Mouse (Mus musculus) large intestine, adult 2 months (tissue): Measurements from ENCODE around the gene Kcnj10. TPM values are rescaled to one million over a fixed set of nuclear protein-coding genes. Genes with fewer than 3 reads are reported as not detected.

Experiments
- DNase-seq: peaks from one replicate; pipeline ENCODE4 v3.0.0-alpha.2; 2012; ENCODE audit warnings: low read depth, low spot score
- WGBS: fragments of 180-500 bp; shearing (Covaris S2); methylation state at CpG from one replicate; pipeline ENCODE4 v1.1.7; 2018; 5-methylcytosine and 5-hydroxymethylcytosine counted together
- polyA plus RNA-seq: library from polyadenylated mRNA; depleted of rRNA; stranded (reverse); fragments of >200 nt; gene quantifications from 2 replicates; pipeline ENCODE4 v1.2.3, GENCODE M21; 2012

Gene Kcnj10
- polyA plus RNA-seq, 1 experiment = 0.86 TPM

- WGBS = under 1% methylated on average over 23 of the region's 23 CpGs
- peak; percentile 91 for DNase-seq
Observed at GRCm38 (mm10) chr1:172311248-172311906, 29.6 kb upstream of the Kcnj10 start.

GRCm38 (mm10) chr1:172311921-172312767, 28.9 kb upstream of the Kcnj10 start:
- DNase-seq = peak; percentile 65
- under 1% methylated on average over 51 of the region's 55 CpGs for WGBS

DNA sequence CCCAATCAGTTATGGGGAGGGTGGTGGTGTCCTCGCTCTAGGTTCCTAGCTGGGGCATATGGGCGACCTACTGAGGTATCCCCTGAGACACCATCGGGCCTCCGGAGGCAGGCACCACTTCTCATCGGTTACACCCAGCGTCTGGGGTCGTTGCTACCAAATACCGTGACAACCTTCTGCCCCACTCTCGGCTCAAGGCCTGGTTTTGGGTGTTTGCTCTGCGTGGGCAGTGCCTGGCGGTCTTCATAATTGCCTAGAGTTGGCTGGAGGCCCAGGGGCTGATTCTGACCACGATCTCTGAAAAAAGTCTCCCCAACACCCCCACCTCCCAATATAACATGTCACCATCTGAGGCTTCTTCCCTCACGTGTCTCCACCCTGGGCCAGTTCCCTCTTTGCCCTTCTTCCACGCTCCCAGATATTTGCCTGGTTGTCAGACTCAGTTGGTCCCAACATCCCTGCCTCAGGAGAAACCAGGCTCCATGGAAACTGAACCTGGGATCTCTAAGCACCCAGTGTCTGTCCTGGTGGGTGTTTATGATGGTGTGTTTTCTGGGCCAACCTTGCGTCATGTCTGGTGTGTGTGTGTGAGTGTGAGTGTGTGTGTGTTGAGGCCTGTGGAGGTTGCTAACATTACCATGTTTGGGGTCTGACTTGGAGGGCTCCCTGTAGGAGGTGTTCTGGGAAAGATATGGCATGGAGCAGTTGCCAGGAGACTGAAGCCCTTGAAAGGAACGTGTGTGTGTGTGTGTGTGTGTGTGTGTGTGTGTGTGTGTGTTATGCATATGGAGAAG, 28.0 kb upstream of the Kcnj10 start:
- no peak for DNase-seq
- 6% methylated on average over 16 of the region's 16 CpGs for WGBS

- WGBS = 79% methylated on average over 10 of the region's 10 CpGs
- no peak for DNase-seq
Observed at GRCm38 (mm10) chr1:172313613-172314411, 27.2 kb upstream of the Kcnj10 start.

DNA sequence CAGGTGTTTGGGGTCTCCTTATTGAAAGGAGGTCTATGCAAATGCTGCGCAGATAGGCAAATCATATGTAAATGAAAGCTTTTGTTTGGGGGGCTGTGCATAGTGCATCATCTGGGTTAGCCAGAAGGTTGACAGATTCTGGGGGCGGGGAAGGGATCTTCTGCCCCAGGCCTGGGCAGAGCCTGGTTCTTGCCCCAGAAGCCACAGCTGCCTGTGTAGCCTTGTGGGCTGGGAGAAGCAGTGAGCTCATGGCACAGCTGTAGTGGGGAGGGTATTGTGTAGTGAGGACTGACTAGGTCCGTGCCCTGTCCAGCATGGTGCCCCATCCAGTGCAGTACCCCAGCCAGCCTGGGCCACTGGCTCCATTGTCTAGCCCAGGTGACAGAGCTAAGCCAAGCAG, 26.1 kb upstream of the Kcnj10 start:
- DNase-seq = no peak
- 91% methylated on average over 3 of the region's 3 CpGs for WGBS

- WGBS = 87% methylated on average over 18 of the region's 18 CpGs
- DNase-seq = no peak
Observed at GRCm38 (mm10) chr1:172317431-172317830, 23.6 kb upstream of the Kcnj10 start.

GRCm38 (mm10) chr1:172317946-172318345, 23.1 kb upstream of the Kcnj10 start:
- DNase-seq = no peak
- WGBS = 91% methylated on average over 15 of the region's 15 CpGs

- no peak for DNase-seq
- WGBS = 95% methylated on average over 19 of the region's 19 CpGs
Observed at GRCm38 (mm10) chr1:172318424-172319035, 22.5 kb upstream of the Kcnj10 start.

DNA sequence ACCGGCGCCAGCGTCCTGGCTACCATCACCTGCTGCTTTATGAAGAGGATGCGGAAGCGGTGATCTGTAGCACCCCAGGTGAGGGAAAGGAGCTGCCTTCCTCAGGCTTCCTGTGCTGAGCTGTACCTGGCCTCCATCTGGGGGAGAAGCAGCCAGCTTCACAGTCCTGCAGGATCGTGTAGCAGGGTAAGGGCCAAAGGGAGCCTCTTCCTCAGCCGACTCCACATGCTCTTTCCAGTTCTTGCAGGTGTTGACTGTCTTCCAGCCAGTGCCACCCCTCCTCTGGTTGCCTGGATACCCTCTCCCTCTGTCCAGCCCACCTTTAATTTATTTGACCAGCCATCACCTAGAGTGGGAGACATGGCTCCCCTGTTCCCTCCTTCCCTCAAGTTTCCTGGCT, 21.7 kb upstream of the Kcnj10 start:
- 87% methylated on average over 7 of the region's 7 CpGs for WGBS

DNA sequence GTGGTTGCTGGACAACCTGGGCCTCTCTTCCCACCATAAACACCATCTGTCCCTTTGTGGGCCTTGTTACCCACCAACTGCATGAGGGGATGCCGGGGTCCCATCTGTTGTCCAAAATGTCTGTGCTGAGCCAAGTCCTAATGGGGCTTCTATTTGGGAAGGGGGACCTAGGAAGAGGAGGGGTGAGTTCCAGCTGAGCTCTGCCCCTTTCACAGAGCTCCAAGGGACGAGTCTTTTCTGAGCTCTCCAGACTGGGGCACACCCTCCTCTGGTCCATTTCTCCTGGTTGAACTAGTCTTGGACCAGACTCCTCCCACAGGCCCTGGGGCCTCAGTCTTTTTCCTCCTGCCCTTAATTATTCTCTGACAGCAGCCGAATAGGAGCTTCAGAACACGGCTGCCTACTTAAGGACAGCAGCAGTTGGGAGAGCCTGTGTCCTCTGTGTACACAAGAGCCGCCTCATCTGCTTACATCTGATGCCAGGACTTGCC, 21.0 kb upstream of the Kcnj10 start:
- DNase-seq = no peak
- 46% methylated on average over 5 of the region's 5 CpGs for WGBS

More for the DNA sequence above, 21.7 kb upstream of the Kcnj10 start:
- no peak for DNase-seq

DNA sequence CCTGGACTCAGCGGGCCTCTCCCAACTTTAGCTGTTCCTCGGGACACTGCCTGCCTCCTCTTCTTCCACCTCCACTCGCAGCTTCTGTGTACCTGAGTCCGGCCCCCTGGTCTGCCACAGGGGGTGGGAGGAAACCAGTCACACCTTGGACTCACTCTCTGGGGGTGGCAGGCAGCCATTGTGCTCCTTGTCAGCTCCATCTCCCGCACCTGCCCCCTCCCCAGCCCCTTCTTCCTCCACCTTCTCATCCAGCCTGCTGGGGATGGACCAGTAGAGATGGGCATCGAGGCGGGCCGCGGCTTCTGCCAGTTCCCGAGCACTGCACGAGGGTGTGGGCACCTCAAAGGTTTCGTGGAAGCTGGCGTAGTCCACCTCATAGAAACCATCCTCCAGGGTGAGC, 18.3 kb upstream of the Kcnj10 start:
- DNase-seq = no peak
- WGBS = 69% methylated on average over 13 of the region's 13 CpGs

DNA sequence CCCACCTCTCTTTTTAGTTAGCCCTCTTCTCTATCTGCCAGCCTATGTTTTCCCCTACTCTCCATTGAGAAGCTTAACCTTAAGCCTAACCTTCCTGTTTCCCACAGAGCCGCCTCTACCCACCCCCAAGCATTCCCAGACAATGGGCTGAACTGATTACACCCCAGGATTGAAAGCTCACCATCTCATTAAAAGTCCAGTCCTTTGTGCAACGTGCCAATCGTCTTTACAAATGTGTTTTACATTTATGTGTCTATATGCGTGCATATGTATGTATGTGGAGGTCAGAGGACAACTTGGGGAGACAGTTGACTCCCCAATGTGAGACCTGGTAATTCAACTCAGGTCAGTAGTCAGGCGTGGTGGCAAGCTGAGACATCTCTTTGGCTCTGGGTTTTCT, 17.7 kb upstream of the Kcnj10 start:
- 66% methylated on average over 5 of the region's 5 CpGs for WGBS
- no peak for DNase-seq

DNA sequence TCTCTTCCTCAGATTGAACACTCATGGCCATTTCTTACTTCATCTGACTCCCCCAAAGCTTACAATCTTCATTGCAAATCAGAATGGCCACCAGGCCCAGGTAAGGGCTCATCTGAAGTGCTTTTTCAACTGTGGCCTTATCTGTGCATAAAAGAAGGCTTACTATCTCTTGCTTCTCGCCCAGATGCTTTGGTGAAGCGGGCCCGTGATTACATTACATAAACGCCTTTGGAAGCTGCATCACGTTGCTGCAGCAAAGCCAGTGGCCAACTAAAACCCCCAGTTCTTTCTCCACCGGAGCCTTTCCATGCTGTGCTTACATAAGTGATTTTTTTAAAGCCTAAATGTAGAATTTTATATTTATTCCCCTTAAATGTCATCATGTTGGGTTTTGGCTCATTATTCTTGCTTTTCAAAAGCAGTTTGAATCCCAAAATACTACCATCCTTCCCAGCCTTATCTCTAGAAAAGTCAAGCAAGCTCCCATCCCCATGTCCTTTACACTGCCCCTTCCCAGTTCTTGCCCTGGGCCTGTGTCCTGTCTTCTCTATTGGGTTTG, 17.1 kb upstream of the Kcnj10 start:
- WGBS = 84% methylated on average over 6 of the region's 6 CpGs
- DNase-seq = no peak

DNA sequence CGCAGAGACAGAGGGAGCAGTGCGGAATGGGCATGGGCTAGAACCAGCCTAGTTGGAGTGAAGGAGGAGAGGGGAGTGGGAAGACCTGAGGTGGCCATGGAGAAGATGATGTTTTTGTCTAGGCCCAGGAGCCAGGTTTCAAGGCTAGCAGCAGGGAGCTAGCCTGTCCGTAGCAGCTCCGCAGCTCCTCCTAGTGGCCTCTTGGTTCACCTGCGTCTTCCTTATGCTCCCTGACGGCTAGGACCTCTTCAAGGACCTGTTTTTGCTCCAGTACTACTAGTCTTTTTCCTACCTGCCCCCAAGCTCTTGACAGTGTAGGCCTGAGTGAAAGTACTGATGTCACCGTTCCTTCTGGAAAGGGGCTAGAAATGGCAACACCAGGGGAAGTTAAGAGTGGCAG, 16.3 kb upstream of the Kcnj10 start:
- 25% methylated on average over 7 of the region's 7 CpGs for WGBS
- peak; percentile 44 for DNase-seq

GRCm38 (mm10) chr1:172325680-172326535, 15.1 kb upstream of the Kcnj10 start:
- 18% methylated on average over 94 of the region's 94 CpGs for WGBS

GRCm38 (mm10) chr1:172326684-172327083, 14.3 kb upstream of the Kcnj10 start:
- WGBS = 60% methylated on average over 11 of the region's 11 CpGs
- DNase-seq = no peak

More at GRCm38 (mm10) chr1:172325680-172326535, 15.1 kb upstream of the Kcnj10 start:
- DNase-seq = no peak

DNA sequence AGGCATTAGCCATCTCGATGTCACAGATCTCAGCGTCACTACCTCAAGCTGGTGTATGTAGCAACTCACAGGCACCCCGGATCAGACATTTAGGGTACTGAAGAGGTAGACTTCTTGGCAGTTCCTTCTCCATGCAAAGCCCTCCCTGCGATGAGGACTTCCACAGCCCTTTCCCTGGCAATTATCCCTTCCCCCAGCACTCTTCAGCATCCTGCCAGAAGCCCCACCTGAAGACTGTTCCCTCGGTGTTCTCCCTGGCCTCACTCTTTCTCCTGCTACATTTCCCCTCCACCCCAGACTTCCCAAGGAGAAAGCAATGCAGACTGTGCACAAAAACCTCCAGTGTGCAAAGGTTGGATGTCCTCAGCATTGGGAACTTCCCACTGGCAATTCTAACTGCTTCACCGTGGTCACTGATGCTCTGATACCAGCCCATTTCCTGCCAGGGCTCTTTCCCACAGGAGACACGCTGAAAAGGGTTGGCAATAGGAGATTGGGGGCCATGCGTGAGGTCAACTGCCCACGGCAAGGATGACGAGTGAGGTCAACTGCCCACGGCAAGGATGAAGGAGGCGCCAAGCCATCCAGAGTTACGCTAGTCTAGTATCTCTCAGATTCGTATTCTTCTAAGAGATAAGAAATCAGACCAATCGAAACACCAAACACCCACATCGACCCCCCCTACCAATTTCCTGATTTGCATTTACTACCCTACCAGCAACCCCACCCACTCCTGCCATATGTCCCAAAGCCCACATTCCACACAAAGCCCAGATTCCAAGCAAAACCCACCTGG, 13.6 kb upstream of the Kcnj10 start:
- 78% methylated on average over 16 of the region's 16 CpGs for WGBS
- DNase-seq = no peak
